Mouse (Mus musculus): ENCODE results near the gene Gja10. TPM values are rescaled to one million over a fixed set of nuclear protein-coding genes. Genes with fewer than 3 reads are reported as not detected.

Gja10 gene
- total and polyA plus RNA-seq, 2 experiments from 2014 or later, result 0.13 TPM; not detected in 1

- 65% methylated on average over 1 of the region's 1 CpGs for WGBS
- Histone ChIP-seq H3K9ac (replicated peaks; ENCODE audit: low read length) (no peak overlapping the region), H3K36me3 (ENCODE audit: insufficient read depth, low read length) (no peaks in the 10 kb centered on the region), H3K4me2 (ENCODE audit: low read depth, low read length) (no peak overlapping the region), H3K9me3 (ENCODE audit: low read length) (no peaks in the 10 kb centered on the region), H3K27ac (no peak overlapping the region), H3K27me3 (ENCODE audit: insufficient read depth, low read length) (no peaks in the 10 kb centered on the region), H3K4me3 (ENCODE audit: low read length) (no peak overlapping the region), H3K4me1 (ENCODE audit: insufficient read depth, low read length) (no peaks in the 10 kb centered on the region)
- ATAC-seq (no peak), DNase-seq (ENCODE audit: low spot score) (no peak)
- TF ChIP-seq CTCF (IDR thresholded peaks at IDR 0.05; ENCODE audit: low read depth), result no peak
These were observed 53.4 kb downstream of the Gja10 start for GRCm38 (mm10) chr4:32549150-32549549.

Other genes starting within 250 kb of the Gja10 start
- gene Casp8ap2, start 12.7 kb upstream of the Gja10 start, total RNA-seq (2014; rRNA removed), result 35.6 and 95.4 TPM in 2 replicates
- 31.1 and 32.2 TPM in 2 replicates for gene Casp8ap2, start 12.7 kb upstream of the Gja10 start, polyA plus RNA-seq (2015; fragmentation: Nextera tagmentation; extraction: Ambion mirVana)
- gene Mdn1, start 54.4 kb upstream of the Gja10 start, total RNA-seq (2014; rRNA removed), result 23.0 and 35.7 TPM in 2 replicates
- gene Mdn1, start 54.4 kb upstream of the Gja10 start, polyA plus RNA-seq (2015; fragmentation: Nextera tagmentation; extraction: Ambion mirVana), result 8.6 and 8.7 TPM in 2 replicates
- gene Lyrm2, start 197.5 kb upstream of the Gja10 start, total RNA-seq (2014; rRNA removed), result 31.9 and 33.1 TPM in 2 replicates
- 114 and 118 TPM in 2 replicates for gene Lyrm2, start 197.5 kb upstream of the Gja10 start, polyA plus RNA-seq (2015; fragmentation: Nextera tagmentation; extraction: Ambion mirVana)